Mouse (Mus musculus): ENCODE measurements around the gene Dnttip2. TPM values are rescaled to one million over a fixed set of nuclear protein-coding genes. Genes with fewer than 3 reads are reported as not detected.

Dnttip2 gene
- polyA plus RNA-seq, 1 experiment = 18.7 TPM

DNA sequence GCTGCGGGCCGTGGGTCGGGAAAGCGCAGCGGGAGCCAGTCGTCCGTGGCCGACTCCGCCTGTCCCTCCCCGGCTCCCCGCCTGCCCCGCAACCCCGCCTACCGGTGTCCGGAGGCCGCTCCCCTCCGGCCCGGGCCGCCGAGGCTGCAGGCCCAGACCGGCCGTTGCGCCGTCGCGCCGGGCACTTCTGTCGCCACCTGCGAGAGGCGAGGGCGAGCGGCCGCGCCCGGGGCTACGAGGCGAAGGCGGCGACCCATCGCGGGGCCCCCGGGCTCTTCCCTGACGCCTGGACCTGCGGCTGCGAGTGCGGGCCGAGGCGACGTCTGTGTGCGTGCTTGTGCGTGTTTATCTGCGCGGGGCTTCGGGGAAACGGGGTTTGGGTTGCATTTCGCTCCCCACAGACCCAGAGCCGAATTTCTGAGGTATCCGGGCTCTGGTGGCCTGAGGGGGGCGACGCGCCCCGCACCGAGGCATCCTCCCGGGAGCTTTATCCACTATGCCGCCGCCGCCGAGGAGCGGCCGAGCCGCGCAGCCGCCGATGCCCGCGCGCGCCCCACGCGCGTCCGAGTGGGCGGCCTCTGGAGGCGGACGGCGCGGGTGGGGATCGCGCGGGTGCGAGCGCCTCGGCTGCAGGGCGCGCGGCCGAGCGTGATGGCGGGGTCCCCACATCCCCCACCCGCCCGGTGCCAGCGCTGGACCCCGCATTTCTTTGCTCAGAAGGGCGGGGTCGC lies 19.2 kb downstream of the Dnttip2 start:
- peak overlapping the region; percentile 70 for H3K4me3 ChIP-seq (ENCODE audit: insufficient read depth, poor library complexity, severe bottlenecking)
- H3K36me3 ChIP-seq (ENCODE audit: control insufficient read depth, insufficient read depth) = no peaks in the 10 kb centered on the region
- TF ChIP-seq CEBPB (IDR thresholded peaks at IDR 0.05; ENCODE audit: low read depth) (no peak), MAX (IDR thresholded peaks at IDR 0.05) (peak; percentile 42)
- no peaks in the 10 kb centered on the region for H3K79me3 ChIP-seq (ENCODE audit: low read depth)
- peak overlapping the region; percentile 90 for H3ac ChIP-seq (ENCODE audit: control insufficient read depth, insufficient read length, low read depth)
- no peaks in the 10 kb centered on the region for H3K79me2 ChIP-seq (ENCODE audit: control insufficient read depth, insufficient read depth)
- H3K27me3 ChIP-seq (ENCODE audit: control insufficient read depth, insufficient read depth, insufficient read length) = no peaks in the 10 kb centered on the region

DNA sequence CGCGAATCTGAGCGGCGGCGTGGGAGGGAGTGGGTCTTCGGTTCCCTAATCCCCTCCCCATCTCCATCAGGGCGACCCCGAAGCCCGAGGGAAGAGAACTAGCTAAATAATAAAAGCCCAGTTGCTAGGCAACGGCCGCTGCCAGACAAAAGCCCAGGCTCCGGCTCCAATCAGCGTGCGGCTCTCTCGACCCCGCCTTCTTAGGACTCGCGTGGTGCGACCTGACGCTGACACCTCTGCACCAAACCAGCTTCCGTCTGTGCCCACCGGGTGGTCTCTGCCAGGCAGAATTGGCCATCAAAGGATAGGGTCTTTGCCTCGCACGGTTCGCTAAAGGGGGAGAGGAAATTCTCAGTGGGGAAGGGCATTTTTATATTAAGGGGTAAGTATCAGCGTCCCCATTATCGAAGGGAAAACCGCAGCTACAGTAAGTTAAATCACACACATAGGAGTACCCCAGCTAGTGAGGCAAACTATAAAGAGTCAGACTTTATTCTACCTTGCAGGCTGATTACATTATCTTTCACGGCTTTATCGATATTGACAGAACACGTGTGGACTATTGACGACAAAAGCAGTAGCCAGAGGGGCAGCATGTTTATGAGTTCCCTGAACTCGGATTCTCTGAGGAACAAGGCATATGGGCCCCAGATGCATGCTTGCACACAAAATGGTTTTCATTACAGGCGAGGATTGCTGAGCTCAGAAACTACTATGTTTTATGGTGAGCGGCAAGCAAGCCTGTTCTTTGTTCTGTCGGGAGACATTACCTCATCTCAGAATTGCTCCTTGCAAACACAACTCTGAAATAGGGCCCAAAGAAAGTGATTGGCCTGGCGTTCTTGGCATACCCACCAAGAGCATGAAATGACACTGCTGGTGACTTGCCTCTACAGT lies 20.0 kb downstream of the Dnttip2 start, which contains the start of gene Bcar3:
Gene Bcar3, plus strand, starts transcription at position 183 of the 897 bp plus-strand sequence.
- no peaks in the 10 kb centered on the region for H3K79me3 ChIP-seq (ENCODE audit: low read depth)
- peak within 1 kb of the TSS; percentile 90 for H3ac ChIP-seq (ENCODE audit: control insufficient read depth, insufficient read length, low read depth)
- no peaks in the 10 kb centered on the region for H3K27me3 ChIP-seq (ENCODE audit: control insufficient read depth, insufficient read depth, insufficient read length)
- H3K4me3 ChIP-seq (ENCODE audit: insufficient read depth, poor library complexity, severe bottlenecking) = peak within 1 kb of the TSS; percentile 70
- no peaks in the 10 kb centered on the region for H3K36me3 ChIP-seq (ENCODE audit: control insufficient read depth, insufficient read depth)
- TF ChIP-seq USF1 (IDR thresholded peaks at IDR 0.05; ENCODE audit: low read depth) (no peak), MAX (IDR thresholded peaks at IDR 0.05) (no peak), FOSL1 (IDR thresholded peaks at IDR 0.05; ENCODE audit: insufficient read depth, low read length, poor library complexity, severe bottlenecking) (no peak), CEBPB (IDR thresholded peaks at IDR 0.05; ENCODE audit: low read depth) (no peak), MYOG (IDR thresholded peaks at IDR 0.05; ENCODE audit: control insufficient read depth, extremely low read depth, insufficient read length) (no peak), CTCF (IDR thresholded peaks at IDR 0.05; ENCODE audit: control insufficient read depth, insufficient read depth, insufficient read length) (no peak), MYOD1 (IDR thresholded peaks at IDR 0.05; ENCODE audit: control insufficient read depth, insufficient read length, low read depth) (no peak)
- no peaks in the 10 kb centered on the region for H3K79me2 ChIP-seq (ENCODE audit: control insufficient read depth, insufficient read depth)

DNA sequence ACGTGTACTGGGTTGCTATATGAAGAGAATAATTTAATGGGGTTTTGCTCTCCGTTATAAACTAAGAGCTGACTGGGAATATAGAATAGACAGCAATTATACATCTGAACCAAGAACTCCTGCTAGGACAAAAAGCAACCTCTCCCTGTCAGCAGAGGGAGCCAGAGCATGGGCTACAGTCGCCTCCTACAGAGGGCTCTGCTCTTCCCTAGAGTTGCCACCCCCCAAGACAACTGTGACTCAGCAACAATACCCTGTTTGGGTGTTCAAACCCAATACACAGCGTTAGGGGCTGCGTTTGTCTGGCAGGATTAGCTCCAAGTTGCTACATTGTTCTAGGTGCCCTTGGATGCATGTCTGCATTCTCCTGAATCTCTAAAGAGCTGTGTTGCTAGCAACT lies 21.3 kb downstream of the Dnttip2 start:
- TF ChIP-seq MAX (IDR thresholded peaks at IDR 0.05) = peak; percentile 27
- TF ChIP-seq FOSL1 (IDR thresholded peaks at IDR 0.05; ENCODE audit: insufficient read depth, low read length, poor library complexity, severe bottlenecking) = no peak
- peak; percentile 70 for TF ChIP-seq CTCF (IDR thresholded peaks at IDR 0.05; ENCODE audit: control insufficient read depth, insufficient read depth, insufficient read length)
- H3K79me2 ChIP-seq (ENCODE audit: control insufficient read depth, insufficient read depth) = no peaks in the 10 kb centered on the region
- no peaks in the 10 kb centered on the region for H3K36me3 ChIP-seq (ENCODE audit: control insufficient read depth, insufficient read depth)
- no peaks in the 10 kb centered on the region for H3K27me3 ChIP-seq (ENCODE audit: control insufficient read depth, insufficient read depth, insufficient read length)
- no peak overlapping the region for H3K4me3 ChIP-seq (ENCODE audit: insufficient read depth, poor library complexity, severe bottlenecking)
- no peaks in the 10 kb centered on the region for H3K79me3 ChIP-seq (ENCODE audit: low read depth)
- H3ac ChIP-seq (ENCODE audit: control insufficient read depth, insufficient read length, low read depth) = no peak overlapping the region

DNA sequence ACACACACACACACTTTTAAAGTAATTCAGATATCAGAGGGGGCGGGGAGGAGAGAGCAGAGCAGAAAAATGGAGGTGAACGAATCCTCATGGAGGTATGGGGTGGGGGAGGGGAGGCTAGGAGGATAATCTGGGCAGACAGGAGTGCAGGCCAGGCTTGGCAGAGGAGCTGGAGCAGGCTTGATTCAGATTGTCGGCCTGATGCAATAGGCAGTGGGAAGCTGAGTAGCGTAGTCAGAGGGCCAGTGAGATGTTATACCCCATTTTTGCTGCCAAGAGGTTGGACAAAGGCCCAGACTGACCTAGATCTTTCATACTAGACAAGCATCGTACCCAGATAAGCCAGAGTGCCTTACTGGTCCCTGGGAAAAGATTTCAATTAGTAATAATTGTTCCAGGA lies 22.8 kb downstream of the Dnttip2 start:
- H3K4me3 ChIP-seq (ENCODE audit: insufficient read depth, poor library complexity, severe bottlenecking) = no peak overlapping the region
- TF ChIP-seq USF1 (IDR thresholded peaks at IDR 0.05; ENCODE audit: low read depth) (no peak), MYOG (IDR thresholded peaks at IDR 0.05; ENCODE audit: control insufficient read depth, extremely low read depth, insufficient read length) (no peak), MAX (IDR thresholded peaks at IDR 0.05) (no peak), FOSL1 (IDR thresholded peaks at IDR 0.05; ENCODE audit: insufficient read depth, low read length, poor library complexity, severe bottlenecking) (no peak), CEBPB (IDR thresholded peaks at IDR 0.05; ENCODE audit: low read depth) (no peak), CTCF (IDR thresholded peaks at IDR 0.05; ENCODE audit: control insufficient read depth, insufficient read depth, insufficient read length) (no peak), MYOD1 (IDR thresholded peaks at IDR 0.05; ENCODE audit: control insufficient read depth, insufficient read length, low read depth) (no peak)
- H3K79me2 ChIP-seq (ENCODE audit: control insufficient read depth, insufficient read depth) = no peaks in the 10 kb centered on the region
- H3K79me3 ChIP-seq (ENCODE audit: low read depth) = no peaks in the 10 kb centered on the region
- no peaks in the 10 kb centered on the region for H3K36me3 ChIP-seq (ENCODE audit: control insufficient read depth, insufficient read depth)
- no peaks in the 10 kb centered on the region for H3K27me3 ChIP-seq (ENCODE audit: control insufficient read depth, insufficient read depth, insufficient read length)
- no peak overlapping the region for H3ac ChIP-seq (ENCODE audit: control insufficient read depth, insufficient read length, low read depth)

DNA sequence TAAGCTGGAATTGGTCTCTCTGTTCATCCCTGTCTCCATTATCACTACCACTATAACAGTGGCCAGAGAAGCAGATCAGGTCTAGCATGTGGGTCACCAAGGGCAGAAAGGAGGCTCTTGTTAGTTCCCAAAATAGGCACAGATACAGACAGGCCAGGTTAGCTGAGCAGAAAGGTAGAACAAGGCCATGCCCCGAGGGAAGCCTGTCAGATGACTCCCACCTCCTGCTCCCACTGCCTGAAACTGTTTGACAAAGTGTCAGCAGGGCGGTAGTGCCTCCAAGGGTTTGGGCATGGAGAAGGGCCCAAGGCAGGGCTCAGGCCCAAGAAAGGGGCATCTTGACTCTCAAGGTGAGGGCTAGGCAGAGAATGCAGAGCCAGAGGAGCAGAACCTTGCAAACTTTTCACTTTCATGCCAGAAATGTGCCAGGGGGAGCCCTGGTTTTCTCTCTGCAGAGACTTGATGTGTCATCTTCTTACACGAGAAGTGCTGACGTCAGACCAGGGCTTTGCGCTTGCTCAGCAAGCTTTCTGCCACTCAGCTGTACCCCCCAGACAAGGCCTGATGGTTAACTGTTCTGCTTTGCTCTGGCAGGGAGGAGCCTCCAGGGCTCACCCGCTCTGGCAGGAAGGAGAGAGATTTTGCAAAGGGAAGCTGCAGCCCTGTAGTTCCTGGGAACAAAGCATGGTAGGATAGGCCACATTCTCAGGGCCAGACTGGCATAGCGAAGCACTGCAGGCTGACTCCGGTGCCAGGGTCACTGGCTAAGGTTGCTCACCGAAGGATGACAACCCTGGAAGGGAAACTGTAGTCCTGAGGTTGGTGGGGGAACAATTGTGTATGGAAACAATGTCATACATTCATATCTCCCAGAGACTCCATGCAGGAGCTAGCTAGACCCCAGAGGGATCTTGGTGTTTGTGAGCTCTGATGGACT lies 27.1 kb downstream of the Dnttip2 start:
- TF ChIP-seq CEBPB (IDR thresholded peaks at IDR 0.05; ENCODE audit: low read depth) (no peak), USF1 (IDR thresholded peaks at IDR 0.05; ENCODE audit: low read depth) (no peak), MYOG (IDR thresholded peaks at IDR 0.05; ENCODE audit: control insufficient read depth, extremely low read depth, insufficient read length) (no peak), MAX (IDR thresholded peaks at IDR 0.05) (no peak), CTCF (IDR thresholded peaks at IDR 0.05; ENCODE audit: control insufficient read depth, insufficient read depth, insufficient read length) (no peak), MYOD1 (IDR thresholded peaks at IDR 0.05; ENCODE audit: control insufficient read depth, insufficient read length, low read depth) (no peak), FOSL1 (IDR thresholded peaks at IDR 0.05; ENCODE audit: insufficient read depth, low read length, poor library complexity, severe bottlenecking) (no peak)
- no peaks in the 10 kb centered on the region for H3K36me3 ChIP-seq (ENCODE audit: control insufficient read depth, insufficient read depth)

More for the DNA sequence above, 27.1 kb downstream of the Dnttip2 start:
- Histone ChIP-seq H3K27me3 (ENCODE audit: control insufficient read depth, insufficient read depth, insufficient read length) (no peaks in the 10 kb centered on the region), H3K79me3 (ENCODE audit: low read depth) (no peaks in the 10 kb centered on the region), H3K79me2 (ENCODE audit: control insufficient read depth, insufficient read depth) (no peaks in the 10 kb centered on the region), H3ac (ENCODE audit: control insufficient read depth, insufficient read length, low read depth) (no peak overlapping the region), H3K4me3 (ENCODE audit: insufficient read depth, poor library complexity, severe bottlenecking) (no peak overlapping the region)
